Mouse (Mus musculus): ENCODE measurements around the gene Susd4. TPM values are rescaled to one million over a fixed set of nuclear protein-coding genes. Genes with fewer than 3 reads are reported as not detected.
A peak's percentile ranks its signal among the peaks of the same experiment; 100 is the strongest.

Gene Susd4
- polyA plus RNA-seq, 1 experiment from 2014 or later, result 59.7 TPM

DNA sequence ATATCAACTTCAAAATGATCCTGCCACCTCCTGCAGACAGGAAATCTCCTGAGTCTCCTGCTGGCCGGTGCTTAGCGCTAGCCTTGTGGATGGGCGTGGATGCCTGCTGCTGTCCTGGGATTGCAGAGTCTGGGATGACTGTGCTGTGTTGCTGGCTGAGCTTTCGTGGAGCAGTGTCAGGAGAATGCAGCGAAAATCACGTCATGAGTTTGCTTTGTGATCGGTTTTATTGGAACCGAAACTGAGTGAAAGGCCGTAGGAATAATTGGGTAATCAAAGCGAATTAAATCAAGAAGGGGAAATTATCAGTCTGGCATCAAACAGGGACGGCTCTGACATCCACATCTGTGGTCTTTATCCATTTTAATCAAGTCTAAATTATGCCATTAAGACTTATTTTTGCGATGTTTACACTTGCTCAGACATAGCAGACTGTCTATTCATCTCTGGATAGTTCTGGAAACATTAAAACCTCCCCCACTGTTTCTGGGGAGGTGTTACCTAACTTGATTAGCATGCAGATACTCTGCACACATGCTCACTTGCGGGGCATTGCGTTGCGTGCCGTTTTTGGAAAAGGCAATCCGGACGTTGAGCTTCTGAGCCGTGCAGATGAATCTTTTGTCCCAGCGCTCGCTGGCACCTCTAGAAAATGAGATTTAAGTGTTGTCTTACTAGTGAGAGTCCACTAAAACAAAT is 60.2 kb downstream of the Susd4 start:
- WGBS, result 53% methylated on average over 21 of the region's 21 CpGs

DNA sequence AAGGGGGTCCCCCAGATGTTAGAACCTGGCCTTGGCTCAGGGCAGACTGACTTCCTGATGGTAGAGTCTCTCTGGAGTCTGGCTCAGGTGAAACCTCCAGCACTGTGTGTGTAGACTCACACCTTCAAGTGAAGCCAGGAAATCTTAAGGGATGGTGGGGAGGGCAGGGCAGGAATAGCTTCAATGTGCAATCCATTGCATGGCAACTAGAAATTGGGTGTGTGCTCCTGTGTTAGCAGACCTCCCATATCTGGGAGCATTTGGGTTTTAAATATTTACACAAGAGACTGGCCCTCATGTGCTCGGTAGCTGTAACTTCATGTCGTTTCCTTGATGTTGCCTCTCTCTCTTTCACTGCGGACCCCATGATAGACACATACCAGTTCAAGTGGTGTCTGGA is 62.9 kb downstream of the Susd4 start:
- no peaks in the 10 kb centered on the region for H3K27me3 ChIP-seq
- no peak overlapping the region for H3K27ac ChIP-seq
- no peak overlapping the region for H3K4me2 ChIP-seq
- no peak for ATAC-seq (ENCODE audit: low FRiP score)
- WGBS, result 89% methylated on average over 3 of the region's 3 CpGs
- no peak overlapping the region for H3K9ac ChIP-seq
- peaks cover 32% of the 10 kb centered on the region for H3K4me1 ChIP-seq (replicated peaks)
- H3K9me3 ChIP-seq, result no peaks in the 10 kb centered on the region
- H3K4me3 ChIP-seq, result no peak overlapping the region
- H3K36me3 ChIP-seq, result peaks cover 4% of the 10 kb centered on the region; the same call in 1 of the 2 replicates

More for the DNA sequence above, 60.2 kb downstream of the Susd4 start:
- H3K27ac ChIP-seq, result peak overlapping the region; percentile 66
- H3K4me3 ChIP-seq, result no peak overlapping the region
- H3K27me3 ChIP-seq, result no peaks in the 10 kb centered on the region
- H3K4me1 ChIP-seq (replicated peaks), result peaks cover 44% of the 10 kb centered on the region
- no peaks in the 10 kb centered on the region for H3K9me3 ChIP-seq
- no peak overlapping the region for H3K9ac ChIP-seq
- peak; percentile 39 for ATAC-seq (ENCODE audit: low FRiP score)
- peak overlapping the region; percentile 21 for H3K4me2 ChIP-seq
- H3K36me3 ChIP-seq, result no peaks in the 10 kb centered on the region

DNA sequence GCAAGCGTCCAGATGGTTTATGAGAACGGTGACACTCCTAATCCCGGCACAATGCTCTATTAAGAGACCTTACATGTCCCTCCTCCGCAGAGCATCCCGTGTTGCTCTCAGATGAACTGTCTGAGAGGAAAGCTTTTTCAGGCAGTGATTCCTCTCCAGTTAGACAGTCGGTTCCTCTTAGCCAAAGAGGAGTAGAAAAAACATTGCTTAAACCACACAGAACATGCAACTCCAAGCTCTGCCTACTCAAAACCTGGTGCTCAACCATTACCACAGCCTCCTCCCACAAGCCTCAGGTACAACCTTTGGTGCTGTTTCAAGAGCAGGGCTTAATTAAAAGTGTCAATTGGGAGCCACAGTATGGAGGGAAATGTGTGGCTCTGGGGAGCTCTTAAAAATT is 74.4 kb downstream of the Susd4 start:
- peaks cover 39% of the 10 kb centered on the region for H3K4me1 ChIP-seq (replicated peaks)
- ATAC-seq (ENCODE audit: low FRiP score), result no peak
- H3K36me3 ChIP-seq, result 0 out of 2 replicates have a peak, but pooled peaks cover 3% of the 10 kb centered on the region
- no peak overlapping the region for H3K4me2 ChIP-seq
- no peak overlapping the region for H3K4me3 ChIP-seq
- WGBS, result 62% methylated on average over 6 of the region's 6 CpGs
- no peaks in the 10 kb centered on the region for H3K9me3 ChIP-seq
- no peaks in the 10 kb centered on the region for H3K27me3 ChIP-seq
- no peak overlapping the region for H3K9ac ChIP-seq
- peak overlapping the region; percentile 31; the same call in 1 of the 2 replicates for H3K27ac ChIP-seq

DNA sequence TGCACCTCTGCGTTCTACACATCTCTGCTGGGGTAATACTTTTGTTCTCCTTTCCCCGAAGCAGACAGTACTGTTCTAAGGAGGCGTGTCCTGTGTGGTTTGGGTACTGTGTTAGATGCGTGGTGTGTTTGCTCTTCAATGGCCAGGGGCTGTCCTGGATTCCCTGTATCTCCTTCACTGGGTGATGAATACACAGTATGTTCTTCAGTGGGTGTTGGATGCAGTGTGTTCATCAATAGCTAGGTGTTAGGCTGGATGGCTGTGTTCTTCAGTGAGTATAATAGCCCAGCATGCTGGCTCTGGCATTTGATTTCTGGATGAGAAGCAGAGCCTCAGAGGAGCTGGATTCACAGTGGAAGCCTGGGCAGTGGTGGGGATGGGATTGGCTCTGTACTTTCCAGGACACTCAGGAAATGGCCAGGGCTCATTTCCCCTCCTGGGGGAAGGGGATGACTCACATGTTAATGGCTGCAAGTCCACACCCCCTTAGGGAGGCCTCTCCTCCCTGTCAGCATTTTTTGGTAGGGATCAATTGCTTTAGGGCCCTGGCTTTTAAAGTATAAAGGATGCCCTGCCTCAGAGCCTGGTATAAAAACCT is 75.8 kb downstream of the Susd4 start:
- peaks cover 39% of the 10 kb centered on the region for H3K4me1 ChIP-seq (replicated peaks)
- H3K27ac ChIP-seq, result peak overlapping the region; percentile 55; the same call in 1 of the 2 replicates
- H3K4me2 ChIP-seq, result no peak overlapping the region
- ATAC-seq (ENCODE audit: low FRiP score), result no peak
- no peaks in the 10 kb centered on the region for H3K27me3 ChIP-seq
- 78% methylated on average over 4 of the region's 4 CpGs for WGBS
- H3K4me3 ChIP-seq, result no peak overlapping the region
- 0 out of 2 replicates have a peak overlapping the region, but pooled peaks have one; percentile 3 for H3K9ac ChIP-seq
- H3K9me3 ChIP-seq, result no peaks in the 10 kb centered on the region
- H3K36me3 ChIP-seq, result no peaks in the 10 kb centered on the region

DNA sequence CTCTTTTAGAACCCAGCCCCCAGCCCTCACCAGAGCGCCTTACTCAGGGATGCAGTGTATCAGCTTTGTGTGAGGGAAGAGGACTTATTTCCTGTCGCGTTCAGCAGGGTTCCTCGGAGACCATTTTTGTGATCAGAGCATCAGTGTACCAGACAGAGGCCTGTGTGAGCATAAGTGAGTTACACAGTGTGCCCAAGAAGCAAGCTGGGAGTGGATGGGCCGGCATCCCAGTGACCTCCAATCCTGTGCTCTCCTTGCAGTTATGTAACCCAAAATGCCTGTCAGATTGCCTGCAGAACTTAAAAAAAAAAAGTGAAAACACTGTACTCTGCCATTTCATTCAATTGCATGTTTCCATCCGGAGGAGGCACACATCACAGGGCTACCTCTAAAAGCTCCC is 76.4 kb downstream of the Susd4 start:
- Histone ChIP-seq H3K27me3 (no peaks in the 10 kb centered on the region), H3K9me3 (no peaks in the 10 kb centered on the region), H3K4me2 (no peak overlapping the region), H3K4me3 (no peak overlapping the region), H3K4me1 (replicated peaks) (peaks cover 39% of the 10 kb centered on the region), H3K27ac (peak overlapping the region; percentile 55; the same call in 1 of the 2 replicates), H3K9ac (peak overlapping the region; percentile 7; the same call in 1 of the 2 replicates), H3K36me3 (no peaks in the 10 kb centered on the region)
- ATAC-seq (ENCODE audit: low FRiP score), result no peak
- 48% methylated on average over 6 of the region's 6 CpGs for WGBS

DNA sequence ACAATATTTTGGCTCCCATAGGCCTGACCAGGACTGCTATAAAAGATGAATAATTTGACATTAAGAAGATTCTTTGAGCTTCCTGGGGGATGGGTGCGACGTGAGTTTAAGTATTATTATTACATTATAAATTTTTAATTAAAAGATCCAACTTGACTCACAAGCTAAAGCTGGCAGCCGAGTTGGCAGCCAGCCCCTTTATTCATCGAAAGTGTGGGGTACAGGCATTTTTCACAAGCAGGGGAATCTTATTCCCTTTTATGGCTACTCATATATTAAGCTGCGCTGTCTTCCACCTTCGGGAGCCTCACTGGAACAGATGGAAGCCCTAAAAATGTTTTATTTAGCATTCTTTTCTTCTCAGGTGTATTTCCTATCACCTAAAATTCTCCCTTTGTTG is 76.9 kb downstream of the Susd4 start:
- ATAC-seq (ENCODE audit: low FRiP score), result no peak
- Histone ChIP-seq H3K4me1 (replicated peaks) (peaks cover 39% of the 10 kb centered on the region), H3K27me3 (no peaks in the 10 kb centered on the region), H3K4me2 (no peak overlapping the region), H3K4me3 (no peak overlapping the region), H3K9ac (no peak overlapping the region), H3K27ac (no peak overlapping the region), H3K36me3 (no peaks in the 10 kb centered on the region), H3K9me3 (no peaks in the 10 kb centered on the region)
- 81% methylated on average over 6 of the region's 6 CpGs for WGBS

DNA sequence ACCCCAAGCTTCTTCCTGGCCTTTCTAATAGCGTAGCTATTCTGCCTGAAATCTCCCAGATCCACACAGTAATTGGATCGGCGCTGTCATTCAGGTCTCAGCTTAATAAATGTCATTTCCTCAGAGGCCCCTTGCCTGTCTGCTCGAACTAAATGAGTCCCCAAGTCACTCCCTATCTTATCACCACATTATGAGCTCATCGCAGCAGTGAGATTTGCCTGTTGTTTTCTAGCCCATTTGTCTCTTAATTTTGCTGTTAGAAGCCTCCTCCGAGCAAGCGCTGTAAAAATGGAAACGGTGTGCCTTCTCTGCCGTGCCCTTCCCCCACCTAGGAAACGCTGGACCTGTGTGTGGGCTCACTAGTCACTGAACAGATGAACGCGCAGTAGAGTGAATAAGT is 85.9 kb downstream of the Susd4 start:
- peak; percentile 76 for ATAC-seq (ENCODE audit: low FRiP score)
- Histone ChIP-seq H3K4me1 (replicated peaks) (peaks cover 33% of the 10 kb centered on the region), H3K4me3 (no peak overlapping the region), H3K9ac (no peak overlapping the region), H3K27ac (peak overlapping the region; percentile 79), H3K36me3 (no peaks in the 10 kb centered on the region), H3K9me3 (no peaks in the 10 kb centered on the region), H3K27me3 (no peaks in the 10 kb centered on the region), H3K4me2 (peak overlapping the region; percentile 26; the same call in 1 of the 2 replicates)
- WGBS, result 45% methylated on average over 12 of the region's 12 CpGs

DNA sequence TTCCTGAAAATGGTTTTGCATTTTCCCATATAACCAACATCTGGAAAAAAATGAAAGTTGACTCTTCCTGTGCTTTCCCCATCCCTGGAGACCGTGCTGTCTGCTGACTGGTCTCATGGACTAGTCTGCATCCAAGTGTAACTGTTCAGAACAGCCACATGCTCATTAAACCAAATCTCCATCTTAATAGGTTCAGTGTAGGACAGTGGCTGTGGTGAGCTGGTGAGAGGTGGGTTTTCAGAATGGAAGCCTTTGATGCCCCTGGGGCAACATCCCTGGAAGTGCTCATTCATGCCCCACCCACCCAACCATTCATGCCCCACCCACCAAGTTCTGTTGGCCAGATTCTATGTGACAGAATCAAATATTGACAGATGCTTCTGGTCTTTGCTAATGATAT is 86.4 kb downstream of the Susd4 start:
- H3K36me3 ChIP-seq, result no peaks in the 10 kb centered on the region
- no peak overlapping the region for H3K4me3 ChIP-seq
- H3K4me2 ChIP-seq, result no peak overlapping the region; the same call in 1 of the 2 replicates
- no peak overlapping the region for H3K9ac ChIP-seq
- no peaks in the 10 kb centered on the region for H3K27me3 ChIP-seq
- peaks cover 33% of the 10 kb centered on the region for H3K4me1 ChIP-seq (replicated peaks)
- H3K9me3 ChIP-seq, result no peaks in the 10 kb centered on the region
- 53% methylated on average over 1 of the region's 1 CpGs for WGBS
- peak overlapping the region; percentile 79 for H3K27ac ChIP-seq
- peak; percentile 57; the same call in 1 of the 2 replicates for ATAC-seq (ENCODE audit: low FRiP score)

DNA sequence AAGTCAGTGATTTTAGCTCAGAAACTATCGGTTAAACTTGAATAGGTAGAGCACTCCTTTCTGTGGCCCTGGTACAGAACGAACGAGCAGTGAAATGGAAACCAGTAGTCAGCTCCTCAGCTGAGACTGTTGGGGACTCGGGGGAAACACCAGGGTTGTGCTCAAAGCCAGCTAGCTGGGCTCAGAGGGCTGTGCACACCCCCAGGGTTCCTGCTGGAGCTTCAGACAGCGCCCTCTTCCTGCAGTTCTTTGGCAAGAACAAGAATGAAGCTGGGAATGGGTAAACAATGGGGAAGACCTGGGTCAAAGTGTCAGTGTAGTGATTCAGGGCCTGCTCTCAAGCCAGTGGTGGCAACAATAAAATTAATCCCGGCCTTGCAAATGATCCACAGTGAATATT is 88.5 kb downstream of the Susd4 start:
- whole genome bisulfite sequencing, result 42% methylated on average over 6 of the region's 6 CpGs
- H3K4me1 ChIP-seq (replicated peaks), result peaks cover 49% of the 10 kb centered on the region
- peak overlapping the region; percentile 40; the same call in 1 of the 2 replicates for H3K27ac ChIP-seq

DNA sequence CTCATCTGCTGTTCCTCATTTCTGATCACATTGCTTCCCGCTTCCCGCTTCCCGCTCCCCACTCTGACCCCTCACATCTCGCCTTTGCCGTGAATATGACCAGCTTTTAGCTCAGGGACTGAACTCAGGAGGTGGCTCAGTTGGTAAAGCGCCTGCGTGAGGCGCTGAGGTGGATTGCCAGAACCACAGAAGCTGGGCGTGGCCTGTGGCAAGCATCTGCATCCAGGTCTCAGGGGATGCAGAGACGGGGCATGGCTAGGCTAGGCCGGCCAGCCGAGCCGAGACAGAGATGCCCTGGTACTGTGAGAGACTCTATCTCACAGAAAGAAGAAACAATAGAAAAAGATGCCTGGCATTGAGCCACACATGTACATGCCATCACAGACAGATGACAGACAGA is 93.0 kb downstream of the Susd4 start:
- H3K4me1 ChIP-seq (replicated peaks), result peaks cover 26% of the 10 kb centered on the region
- ATAC-seq (ENCODE audit: low FRiP score), result no peak
- no peak overlapping the region for H3K27ac ChIP-seq
- no peaks in the 10 kb centered on the region for H3K27me3 ChIP-seq
- no peaks in the 10 kb centered on the region for H3K36me3 ChIP-seq
- no peak overlapping the region for H3K4me2 ChIP-seq
- WGBS, result 68% methylated on average over 13 of the region's 13 CpGs
- H3K4me3 ChIP-seq, result no peak overlapping the region
- no peaks in the 10 kb centered on the region for H3K9me3 ChIP-seq
- no peak overlapping the region for H3K9ac ChIP-seq

More for the DNA sequence above, 88.5 kb downstream of the Susd4 start:
- ATAC-seq (ENCODE audit: low FRiP score), result no peak
- no peaks in the 10 kb centered on the region for H3K27me3 ChIP-seq
- no peak overlapping the region for H3K9ac ChIP-seq
- H3K4me3 ChIP-seq, result no peak overlapping the region
- H3K36me3 ChIP-seq, result no peaks in the 10 kb centered on the region
- H3K4me2 ChIP-seq, result no peak overlapping the region
- no peaks in the 10 kb centered on the region for H3K9me3 ChIP-seq

DNA sequence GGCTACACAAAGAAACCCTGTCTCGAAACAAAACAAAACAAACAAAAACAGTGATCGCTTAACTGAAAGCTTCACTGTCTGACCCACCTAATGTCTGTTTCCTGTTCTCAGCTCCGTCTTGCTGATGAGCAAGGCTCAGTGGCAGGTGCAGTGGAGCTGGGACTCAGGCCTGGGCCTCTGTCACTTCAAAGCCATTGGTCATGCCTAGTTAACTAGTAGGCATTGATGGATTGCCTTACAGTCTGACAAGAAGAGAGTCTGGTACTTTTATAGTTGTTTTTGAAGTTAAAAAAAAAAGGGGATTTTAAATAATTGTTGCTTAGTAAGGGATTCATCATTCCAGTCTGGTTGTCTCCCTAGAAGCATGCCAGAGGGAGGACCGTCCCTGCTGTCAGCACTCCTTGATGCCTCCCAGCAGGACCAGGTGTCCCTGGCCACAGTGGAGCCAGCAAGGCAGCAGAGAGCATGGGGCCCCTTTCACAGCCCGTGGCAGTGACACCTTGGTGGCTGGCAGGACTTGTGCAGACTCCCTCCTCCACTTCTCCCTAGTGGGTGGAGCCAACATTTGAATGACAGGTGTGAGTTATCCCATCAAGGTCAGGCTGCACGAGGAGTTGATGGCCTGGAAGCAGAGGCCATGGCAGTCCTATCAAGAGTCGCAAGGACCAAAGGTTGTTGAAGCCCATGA is 98.2 kb downstream of the Susd4 start:
- Histone ChIP-seq H3K9me3 (no peaks in the 10 kb centered on the region), H3K4me1 (replicated peaks) (peaks cover 21% of the 10 kb centered on the region), H3K4me2 (no peak overlapping the region), H3K9ac (no peak overlapping the region), H3K36me3 (no peaks in the 10 kb centered on the region), H3K27me3 (no peaks in the 10 kb centered on the region), H3K4me3 (no peak overlapping the region), H3K27ac (peak overlapping the region; percentile 44)
- WGBS, result 29% methylated on average over 7 of the region's 7 CpGs
- ATAC-seq (ENCODE audit: low FRiP score), result no peak

DNA sequence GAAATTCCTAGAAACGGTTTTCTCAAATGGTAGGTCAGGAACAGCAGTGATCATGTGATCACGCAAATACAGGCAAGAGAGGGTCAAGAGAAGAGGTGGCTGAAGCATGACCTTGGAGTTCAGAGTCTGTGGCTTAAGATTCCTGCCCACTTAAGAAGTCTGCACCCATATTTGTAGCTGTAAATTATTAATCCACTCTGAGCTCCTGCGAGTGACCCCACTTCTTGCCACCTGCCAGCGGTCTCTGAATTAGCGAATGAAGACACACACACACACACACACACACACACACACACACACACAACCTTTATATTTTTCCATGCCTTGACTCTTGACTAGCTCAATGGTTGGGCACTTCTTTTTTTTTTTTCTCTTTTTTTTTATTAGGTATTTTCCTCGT is 99.7 kb downstream of the Susd4 start:
- Histone ChIP-seq H3K9ac (no peak overlapping the region), H3K27ac (no peak overlapping the region), H3K36me3 (no peaks in the 10 kb centered on the region), H3K27me3 (no peaks in the 10 kb centered on the region), H3K4me1 (replicated peaks) (peaks cover 31% of the 10 kb centered on the region), H3K4me2 (no peak overlapping the region), H3K9me3 (no peaks in the 10 kb centered on the region), H3K4me3 (no peak overlapping the region)
- no peak for ATAC-seq (ENCODE audit: low FRiP score)
- WGBS, result 93% methylated on average over 6 of the region's 6 CpGs

Data from hindbrain, embryonic 13.5 days (tissue).